Mouse (Mus musculus) ES-Bruce4 (cell line): ENCODE results near the gene Hdc. TPM values are rescaled to one million over a fixed set of nuclear protein-coding genes. Genes with fewer than 3 reads are reported as not detected.

Experiments
- H3K27ac ChIP-seq: 2 replicates; pipeline ENCODE4 v1.5.1; 2012; ENCODE audit warnings: low read length, inconsistent platforms; ENCODE audit not compliant: insufficient read depth
- H3K27me3 ChIP-seq: 2 replicates; pipeline ENCODE4 v1.6.1; 2012; ENCODE audit warnings: mild to moderate bottlenecking, low read length, inconsistent platforms; ENCODE audit not compliant: control insufficient read depth, poor library complexity, insufficient read depth, severe bottlenecking
- H3K36me3 ChIP-seq: 2 replicates; pipeline ENCODE4 v1.6.1; 2012; ENCODE audit warnings: inconsistent platforms, mild to moderate bottlenecking, low read length, moderate library complexity; ENCODE audit not compliant: control insufficient read depth, poor library complexity, insufficient read depth, severe bottlenecking
- H3K4me1 ChIP-seq: one replicate; pipeline ENCODE4 v1.8.1; 2011; ENCODE audit warnings: low read length; ENCODE audit not compliant: control insufficient read depth, insufficient read depth
- H3K4me3 ChIP-seq: 2 replicates; pipeline ENCODE4 v1.5.1; 2011; ENCODE audit warnings: low read depth, mild to moderate bottlenecking, low read length
- H3K9ac ChIP-seq: 2 replicates; pipeline ENCODE4 v1.6.1; 2012; ENCODE audit warnings: low read depth, mild to moderate bottlenecking, inconsistent platforms; ENCODE audit not compliant: poor library complexity, severe bottlenecking
- H3K9me3 ChIP-seq: replicated peaks from 2 replicates; pipeline ENCODE4 v1.6.1; 2012; ENCODE audit warnings: mild to moderate bottlenecking, low read length, inconsistent platforms; ENCODE audit not compliant: control insufficient read depth, poor library complexity, insufficient read depth, severe bottlenecking
- CTCF ChIP-seq: IDR thresholded peaks from one replicate; pipeline ENCODE4 v1.8.1; 2011; ENCODE audit warnings: low read depth, low read length
- EP300 ChIP-seq: IDR thresholded peaks from 2 replicates; pipeline ENCODE4 v1.6.1; 2011; ENCODE audit warnings: low read depth, low read length; ENCODE audit not compliant: insufficient read depth
- POLR2A ChIP-seq: IDR thresholded peaks from one replicate; pipeline ENCODE4 v1.8.1; 2011; ENCODE audit warnings: low read length; ENCODE audit not compliant: insufficient read depth
- polyA plus RNA-seq: library from polyadenylated mRNA; stranded (reverse); fragments of >200 nt; gene quantifications from 2 replicates; pipeline ENCODE4 v1.2.4, GENCODE M21; 2011; ENCODE audit warnings: low read depth; ENCODE audit not compliant: missing spikeins, insufficient read depth, insufficient read length

The Hdc gene
- polyA plus RNA-seq, 1 experiment: not detected

GRCm38 (mm10) chr2:126551896-126552295 is 67.2 kb downstream of the Hdc start:
- H3K27ac ChIP-seq: peak overlapping the region; percentile 41; the same call in 1 of the 2 replicates
- no peak overlapping the region for H3K4me3 ChIP-seq
- H3K27me3 ChIP-seq: no peaks in the 10 kb centered on the region
- H3K4me1 ChIP-seq: no peaks in the 10 kb centered on the region
- H3K36me3 ChIP-seq: no peaks in the 10 kb centered on the region
- peaks cover 7% of the 10 kb centered on the region; the same call in 1 of the 2 replicates for H3K9me3 ChIP-seq
- TF ChIP-seq CTCF (no peak), POLR2A (no peak), EP300 (no peak)
- no peak overlapping the region for H3K9ac ChIP-seq

GRCm38 (mm10) chr2:126551244-126551890 is 67.7 kb downstream of the Hdc start:
- Histone ChIP-seq H3K9ac (no peak overlapping the region), H3K9me3 (peaks cover 7% of the 10 kb centered on the region; the same call in 1 of the 2 replicates), H3K36me3 (no peaks in the 10 kb centered on the region), H3K27ac (no peak overlapping the region), H3K4me3 (no peak overlapping the region), H3K27me3 (no peaks in the 10 kb centered on the region; the same call in 1 of the 2 replicates), H3K4me1 (no peaks in the 10 kb centered on the region)
- TF ChIP-seq CTCF (no peak), POLR2A (no peak), EP300 (no peak)

- H3K4me1 ChIP-seq: no peaks in the 10 kb centered on the region
- peaks cover 7% of the 10 kb centered on the region; the same call in 1 of the 2 replicates for H3K9me3 ChIP-seq
- no peaks in the 10 kb centered on the region; the same call in 1 of the 2 replicates for H3K27me3 ChIP-seq
- H3K9ac ChIP-seq: no peak overlapping the region
- TF ChIP-seq EP300 (no peak), POLR2A (no peak), CTCF (no peak)
- no peak overlapping the region for H3K4me3 ChIP-seq
- H3K36me3 ChIP-seq: no peaks in the 10 kb centered on the region
- H3K27ac ChIP-seq: no peak overlapping the region
Measured at GRCm38 (mm10) chr2:126549681-126550080, 69.4 kb downstream of the Hdc start.

- no peaks in the 10 kb centered on the region; the same call in 1 of the 2 replicates for H3K27me3 ChIP-seq
- no peak overlapping the region for H3K9ac ChIP-seq
- TF ChIP-seq CTCF: no peak
- TF ChIP-seq POLR2A: no peak
- TF ChIP-seq EP300: no peak
- H3K4me1 ChIP-seq: no peaks in the 10 kb centered on the region
- H3K9me3 ChIP-seq: peaks cover 7% of the 10 kb centered on the region; the same call in 1 of the 2 replicates
- H3K27ac ChIP-seq: no peak overlapping the region
- H3K36me3 ChIP-seq: no peaks in the 10 kb centered on the region
- no peak overlapping the region for H3K4me3 ChIP-seq
Measured at GRCm38 (mm10) chr2:126546392-126546791, 72.7 kb downstream of the Hdc start.

GRCm38 (mm10) chr2:126545297-126545696 is 73.8 kb downstream of the Hdc start:
- H3K4me1 ChIP-seq: no peaks in the 10 kb centered on the region
- no peaks in the 10 kb centered on the region for H3K36me3 ChIP-seq
- H3K9ac ChIP-seq: no peak overlapping the region
- H3K27me3 ChIP-seq: no peaks in the 10 kb centered on the region; the same call in 1 of the 2 replicates
- H3K9me3 ChIP-seq: peaks cover 7% of the 10 kb centered on the region; the same call in 1 of the 2 replicates
- no peak overlapping the region for H3K4me3 ChIP-seq
- H3K27ac ChIP-seq: no peak overlapping the region
- TF ChIP-seq POLR2A (no peak), EP300 (no peak), CTCF (no peak)

Other genes with a start within 250 kb of the Hdc start
- gene Atp8b4, start 118.6 kb downstream of the Hdc start, polyA plus RNA-seq: not detected in 2 replicates
- 9.7 and 12.9 TPM in 2 replicates for gene Slc27a2, start 66.9 kb downstream of the Hdc start, polyA plus RNA-seq
- 70.4 and 72.3 TPM in 2 replicates for gene Gabpb1, start 57.0 kb upstream of the Hdc start, polyA plus RNA-seq
- 66.3 and 75.3 TPM in 2 replicates for gene Usp8, start 88.0 kb upstream of the Hdc start, polyA plus RNA-seq
- 6.0 and 8.1 TPM in 2 replicates for gene Usp50, start 164.2 kb upstream of the Hdc start, polyA plus RNA-seq